Mouse (Mus musculus) MEL (cell line): Measurements from ENCODE around the gene Fmod. TPM values are rescaled to one million over a fixed set of nuclear protein-coding genes. Genes with fewer than 3 reads are reported as not detected.

Experiments used
- DNase-seq: peaks from one replicate; pipeline ENCODE4 v3.0.0; 2011; ENCODE audit warnings: low read depth, low spot score
- H3K27ac ChIP-seq: 2 replicates; pipeline ENCODE4 v1.5.1; 2012; ENCODE audit warnings: low read depth, mild to moderate bottlenecking, control low read depth, low read length, moderate library complexity; ENCODE audit not compliant: control insufficient read depth
- H3K27me3 ChIP-seq, 2 experiments: fragments of 150-350 bp in 1 of 2; sonication (generic) in 1 of 2; 2 replicates each; pipeline ENCODE4 v1.6.1; 2012; ENCODE audit warnings: low read length in 2 of 2, mild to moderate bottlenecking in 2 of 2, improper control_type of control experiment in 1 of 2, moderate library complexity in 1 of 2; ENCODE audit not compliant: insufficient read depth in 2 of 2, control insufficient read depth in 1 of 2
- H3K36me3 ChIP-seq, 2 experiments: 2 replicates each; pipeline ENCODE4 v1.6.1; 2012 to 2014; ENCODE audit warnings: low read length in 2 of 2, improper control_type of control experiment in 1 of 2, inconsistent platforms in 1 of 2, mild to moderate bottlenecking in 1 of 2; ENCODE audit not compliant: insufficient read depth in 2 of 2, control insufficient read depth in 1 of 2
- H3K4me1 ChIP-seq, 2 experiments: fragments of 150-350 bp in 1 of 2; sonication (generic) in 1 of 2; 2 replicates each; pipeline ENCODE4 v1.6.1; 2012; ENCODE audit warnings: low read length in 2 of 2, improper control_type of control experiment in 1 of 2, mild to moderate bottlenecking in 1 of 2; ENCODE audit not compliant: insufficient read depth in 2 of 2, control insufficient read depth in 1 of 2
- H3K4me3 ChIP-seq, 2 experiments: fragments of 150-350 bp in 1 of 2; sonication (generic) in 1 of 2; 2 replicates each; pipeline ENCODE4 v1.5.1; 2012; ENCODE audit warnings: low read depth in 2 of 2, low read length in 2 of 2, mild to moderate bottlenecking in 2 of 2, moderate library complexity in 2 of 2, control low read depth in 1 of 2, improper control_type of control experiment in 1 of 2; ENCODE audit not compliant: control insufficient read depth in 1 of 2, insufficient read depth in 1 of 2
- H3K79me2 ChIP-seq: 2 replicates; pipeline ENCODE4 v1.6.1; 2012; ENCODE audit warnings: mild to moderate bottlenecking, low read length, moderate library complexity; ENCODE audit not compliant: control insufficient read depth, poor library complexity, insufficient read depth
- H3K9ac ChIP-seq: 2 replicates; pipeline ENCODE4 v1.6.1; 2012; ENCODE audit warnings: low read depth, mild to moderate bottlenecking, control low read depth, low read length, moderate library complexity; ENCODE audit not compliant: control insufficient read depth, poor library complexity, severe bottlenecking
- H3K9me3 ChIP-seq: fragments of 150-350 bp; sonication (generic); replicated peaks from 2 replicates; pipeline ENCODE4 v1.6.1; 2012; ENCODE audit warnings: mild to moderate bottlenecking, low read length, improper control_type of control experiment, moderate library complexity; ENCODE audit not compliant: insufficient read depth
- BHLHE40 ChIP-seq: IDR thresholded peaks from 2 replicates; pipeline ENCODE4 v1.6.1; 2012; ENCODE audit warnings: low read depth, mild to moderate bottlenecking, inconsistent platforms, low read length, improper control_type of control experiment, borderline replicate concordance
- CHD1 ChIP-seq: IDR thresholded peaks from 2 replicates; pipeline ENCODE4 v1.6.1; 2012; ENCODE audit warnings: low read depth, mild to moderate bottlenecking, inconsistent platforms, low read length, improper control_type of control experiment
- CTCF ChIP-seq, 3 experiments: IDR thresholded peaks in 2 of 3; conservative IDR thresholded peaks in 1 of 3; 2 replicates each; pipeline ENCODE4 v1.5.1; 2011 to 2012; ENCODE audit warnings: low read length in 3 of 3, low read depth in 2 of 3, mild to moderate bottlenecking in 2 of 3, improper control_type of control experiment in 1 of 3, inconsistent platforms in 1 of 3, mixed read lengths in 1 of 3, moderate library complexity in 1 of 3; ENCODE audit not compliant: control insufficient read depth in 1 of 3, insufficient read depth in 1 of 3, poor library complexity in 1 of 3, severe bottlenecking in 1 of 3
- ELF1 ChIP-seq: IDR thresholded peaks from 2 replicates; pipeline ENCODE4 v1.6.1; 2014; ENCODE audit warnings: low read depth, mild to moderate bottlenecking, inconsistent platforms, low read length, improper control_type of control experiment, moderate library complexity
- EP300 ChIP-seq, 2 experiments: IDR thresholded peaks; 2 replicates each; pipeline ENCODE4 v1.6.1; 2011; ENCODE audit warnings: improper control_type of control experiment in 2 of 2, low read length in 2 of 2, low read depth in 1 of 2, mild to moderate bottlenecking in 1 of 2
- GATA1 ChIP-seq: IDR thresholded peaks from 2 replicates; pipeline ENCODE4 v1.6.1; 2011; ENCODE audit warnings: low read depth, low read length, improper control_type of control experiment
- JUND ChIP-seq: IDR thresholded peaks from 2 replicates; pipeline ENCODE4 v1.6.1; 2011; ENCODE audit warnings: low read depth, mild to moderate bottlenecking, improper control_type of control experiment, low read length
- MAX ChIP-seq: IDR thresholded peaks from 2 replicates; pipeline ENCODE4 v1.6.1; 2011; ENCODE audit warnings: low read length, improper control_type of control experiment
- MAZ ChIP-seq: IDR thresholded peaks from 2 replicates; pipeline ENCODE4 v1.6.1; 2012; ENCODE audit warnings: low read depth, mild to moderate bottlenecking, inconsistent platforms, low read length, improper control_type of control experiment
- MXI1 ChIP-seq: IDR thresholded peaks from 2 replicates; pipeline ENCODE4 v1.6.1; 2011; ENCODE audit warnings: mild to moderate bottlenecking, low read depth, low read length, improper control_type of control experiment
- MYC ChIP-seq: IDR thresholded peaks from 2 replicates; pipeline ENCODE4 v1.6.1; 2011; ENCODE audit warnings: low read depth, mild to moderate bottlenecking, low read length, improper control_type of control experiment, moderate library complexity
- NELFE ChIP-seq: IDR thresholded peaks from 2 replicates; pipeline ENCODE4 v1.6.1; 2011; ENCODE audit warnings: low read depth, low read length, improper control_type of control experiment
- NRF1 ChIP-seq: IDR thresholded peaks from 2 replicates; pipeline ENCODE4 v1.6.1; 2014; ENCODE audit warnings: low read depth, mild to moderate bottlenecking, inconsistent platforms, low read length, improper control_type of control experiment, moderate library complexity; ENCODE audit not compliant: poor library complexity, insufficient read depth, severe bottlenecking
- RAD21 ChIP-seq: IDR thresholded peaks from 2 replicates; pipeline ENCODE4 v1.6.1; 2011; ENCODE audit warnings: mild to moderate bottlenecking, low read depth, low read length, improper control_type of control experiment
- SIN3A ChIP-seq: IDR thresholded peaks from 2 replicates; pipeline ENCODE4 v1.6.1; 2012; ENCODE audit warnings: low read length, improper control_type of control experiment, inconsistent platforms
- SMC3 ChIP-seq: IDR thresholded peaks from 2 replicates; pipeline ENCODE4 v1.6.1; 2011; ENCODE audit warnings: low read depth, low read length, improper control_type of control experiment
- TBP ChIP-seq: IDR thresholded peaks from 2 replicates; pipeline ENCODE4 v1.8.0; 2011; ENCODE audit warnings: low read depth, low read length, improper control_type of control experiment
- TCF12 ChIP-seq: IDR thresholded peaks from 2 replicates; pipeline ENCODE4 v1.6.1; 2014; ENCODE audit warnings: low read depth, mild to moderate bottlenecking, inconsistent platforms, low read length, improper control_type of control experiment, moderate library complexity
- UBTF ChIP-seq: IDR thresholded peaks from 2 replicates; pipeline ENCODE4 v1.6.1; 2012; ENCODE audit warnings: low read depth, mild to moderate bottlenecking, inconsistent platforms, low read length, improper control_type of control experiment, moderate library complexity, borderline replicate concordance; ENCODE audit not compliant: insufficient read depth
- USF1 ChIP-seq: IDR thresholded peaks from 2 replicates; pipeline ENCODE4 v1.6.1; 2014; ENCODE audit warnings: low read depth, mild to moderate bottlenecking, inconsistent platforms, low read length, improper control_type of control experiment, moderate library complexity
- USF2 ChIP-seq, 2 experiments: IDR thresholded peaks; 2 replicates each; pipeline ENCODE4 v1.6.1; 2011 to 2012; ENCODE audit warnings: improper control_type of control experiment in 2 of 2, low read length in 2 of 2, borderline replicate concordance in 1 of 2, inconsistent platforms in 1 of 2, low read depth in 1 of 2, mild to moderate bottlenecking in 1 of 2; ENCODE audit not compliant: insufficient read depth in 1 of 2
- ZC3H11A ChIP-seq: IDR thresholded peaks from 2 replicates; pipeline ENCODE4 v1.6.1; 2012; ENCODE audit warnings: low read depth, mild to moderate bottlenecking, inconsistent platforms, low read length, improper control_type of control experiment
- polyA plus RNA-seq, 2 experiments: library from polyadenylated mRNA; stranded (reverse) in 1 of 2; unstranded in 1 of 2; fragments of >175 nt in 1 of 2; fragments of >200 nt in 1 of 2; gene quantifications; 2 replicates each; pipeline versions ENCODE4 v1.2.1 to v1.2.4; 2012; ENCODE audit warnings: low replicate concordance in 2 of 2, low read depth in 1 of 2; ENCODE audit not compliant: insufficient read length in 2 of 2, insufficient read depth in 1 of 2, missing spikeins in 1 of 2
- total RNA-seq: library from RNA; depleted of rRNA; stranded (reverse); fragments of 300-350 nt; gene quantifications from 2 replicates; pipeline ENCODE4 v1.2.3, GENCODE M21; 2012; rRNA removed

The Fmod gene
- not detected in 2 replicates for total RNA-seq
- polyA plus RNA-seq, result not detected

- DNase-seq, result no peak
- no peaks in the 10 kb centered on the region for H3K4me1 ChIP-seq
- H3K9ac ChIP-seq, result no peak within 1 kb of the TSS
- no peaks in the 10 kb centered on the region for H3K9me3 ChIP-seq
- peaks cover 6 to 10% of the 10 kb centered on the region in 2 experiments for H3K27me3 ChIP-seq
- TF ChIP-seq TBP (no peak), UBTF (no peak), USF2 (IDR thresholded peaks at IDR 0.05; ENCODE audit: borderline replicate concordance in 1 of 2, insufficient read depth in 1 of 2, low read depth in 1 of 2, low read length in 2 of 2) (no peak), ELF1 (no peak), MYC (no peak), CTCF (IDR thresholded peaks at IDR 0.05 in 2 of 3, conservative IDR thresholded peaks at IDR 0.05 in 1 of 3; ENCODE audit: control insufficient read depth in 1 of 3, insufficient read depth in 1 of 3, low read depth in 2 of 3, low read length in 3 of 3, poor library complexity in 1 of 3, severe bottlenecking in 1 of 3) (no peak), MXI1 (no peak), NELFE (no peak), GATA1 (no peak), SMC3 (no peak), NRF1 (no peak), BHLHE40 (no peak), EP300 (IDR thresholded peaks at IDR 0.05; ENCODE audit: low read depth in 1 of 2, low read length in 2 of 2) (no peak), USF1 (no peak), RAD21 (no peak), TCF12 (no peak), SIN3A (no peak)
- H3K27ac ChIP-seq, result no peak within 1 kb of the TSS
- H3K36me3 ChIP-seq, result no peaks in the 10 kb centered on the region
- H3K79me2 ChIP-seq, result no peaks in the 10 kb centered on the region
- H3K4me3 ChIP-seq, result no peak within 1 kb of the TSS
Observed at GRCm38 (mm10) chr1:134037172-134037571, at the start of gene Fmod. TSS of gene Fmod (plus strand) at chr1:134037254.

DNA sequence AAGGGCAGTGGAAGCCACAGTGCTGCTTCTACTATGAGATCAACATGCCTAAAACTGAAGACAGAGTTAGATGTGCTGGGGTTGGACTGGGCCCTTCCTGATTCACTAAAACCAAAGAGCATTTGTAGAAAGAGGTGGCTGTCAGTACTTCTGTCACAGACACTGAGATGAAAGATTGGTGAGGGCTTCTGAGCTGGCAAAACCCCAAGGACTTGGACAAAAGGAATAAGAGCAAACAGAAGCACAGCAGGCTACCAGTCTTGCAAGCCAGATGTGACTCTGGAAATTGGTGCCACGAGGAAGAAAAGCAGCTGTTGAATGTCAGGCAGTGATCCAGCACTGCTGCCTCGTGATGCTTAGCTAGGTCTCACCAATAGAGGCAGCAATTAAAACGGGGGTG is 48.2 kb upstream of the Fmod start:
- H3K27me3 ChIP-seq, result no peaks in the 10 kb centered on the region; a peak in 2 of 4 replicates
- no peak overlapping the region for H3K27ac ChIP-seq
- no peak overlapping the region for H3K9ac ChIP-seq
- DNase-seq, result no peak
- no peak overlapping the region for H3K4me3 ChIP-seq
- H3K9me3 ChIP-seq, result no peaks in the 10 kb centered on the region
- TF ChIP-seq JUND (no peak), CHD1 (no peak), USF1 (no peak), GATA1 (no peak), SIN3A (no peak), MAX (no peak), ZC3H11A (no peak), MAZ (no peak)
- no peaks in the 10 kb centered on the region for H3K79me2 ChIP-seq
- H3K36me3 ChIP-seq, result no peaks in the 10 kb centered on the region
- no peaks in the 10 kb centered on the region for H3K4me1 ChIP-seq
